Mouse (Mus musculus) liver, embryonic 16.5 days (tissue): ENCODE results near the gene Clasp1. TPM values are rescaled to one million over a fixed set of nuclear protein-coding genes. Genes with fewer than 3 reads are reported as not detected.

Experiments used
- ATAC-seq: fragments of 200-750 bp; cut with Nextera tagmentation; 2 replicates; pipeline ENCODE4 v1.8.0; 2017; ENCODE audit warnings: low read depth, mild to moderate bottlenecking, moderate number of reproducible peaks, moderate library complexity
- H3K27ac ChIP-seq: fragments of 300-500 bp; sonication (generic); 2 replicates; pipeline ENCODE4 v1.5.1; 2014; ENCODE audit warnings: mild to moderate bottlenecking, low read length
- H3K27me3 ChIP-seq: fragments of 300-500 bp; sonication (generic); 2 replicates; pipeline ENCODE4 v1.6.1; 2014; ENCODE audit warnings: low read depth, low read length, mixed read lengths; ENCODE audit not compliant: control insufficient read depth, insufficient read depth
- H3K36me3 ChIP-seq: fragments of 300-500 bp; sonication (generic); 2 replicates; pipeline ENCODE4 v1.6.1; 2014; ENCODE audit warnings: mild to moderate bottlenecking; ENCODE audit not compliant: control insufficient read depth, insufficient read depth
- H3K4me1 ChIP-seq: fragments of 300-500 bp; sonication (generic); 2 replicates; pipeline ENCODE4 v1.6.1; 2014; ENCODE audit warnings: low read depth, low read length, mixed read lengths; ENCODE audit not compliant: control insufficient read depth
- H3K4me2 ChIP-seq: fragments of 300-500 bp; sonication (generic); 2 replicates; pipeline ENCODE4 v1.6.1; 2014; ENCODE audit warnings: low read depth, low read length, mixed read lengths
- H3K4me3 ChIP-seq: fragments of 300-500 bp; sonication (generic); 2 replicates; pipeline ENCODE4 v1.5.1; 2014; ENCODE audit warnings: low read depth, mild to moderate bottlenecking, low read length
- H3K9ac ChIP-seq: fragments of 300-500 bp; sonication (generic); 2 replicates; pipeline ENCODE4 v1.6.1; 2014; ENCODE audit warnings: low read depth, low read length
- H3K9me3 ChIP-seq: fragments of 300-500 bp; sonication (generic); replicated peaks from 2 replicates; pipeline ENCODE4 v1.6.1; 2016; ENCODE audit warnings: low read length; ENCODE audit not compliant: control insufficient read depth
- WGBS: fragments of 180-500 bp; shearing (Covaris S2); extraction: QIAGEN DNeasy Blood & Tissue Kit; methylation state at CpG from one replicate; pipeline ENCODE4 v1.1.7; 2014; ENCODE audit not compliant: insufficient replicate concordance; 5-methylcytosine and 5-hydroxymethylcytosine counted together
- polyA plus RNA-seq: library from polyadenylated mRNA; unstranded; fragments of >200 nt; fragmentation: Nextera tagmentation; extraction: Ambion mirVana; gene quantifications from 2 replicates; pipeline ENCODE4 v1.2.1, GENCODE M21; 2015

Gene Clasp1
- polyA plus RNA-seq, 1 experiment from 2014 or later: 11.2 TPM

GRCm38 (mm10) chr1:118399625-118400310 lies 10.9 kb downstream of the Clasp1 start:
- 52% methylated on average over 8 of the region's 8 CpGs for WGBS
- Histone ChIP-seq H3K4me3 (no peak overlapping the region), H3K9ac (no peak overlapping the region), H3K27ac (no peak overlapping the region), H3K9me3 (no peaks in the 10 kb centered on the region), H3K27me3 (no peaks in the 10 kb centered on the region), H3K4me2 (no peak overlapping the region), H3K36me3 (no peaks in the 10 kb centered on the region), H3K4me1 (peaks cover 12% of the 10 kb centered on the region)
- ATAC-seq: no peak

GRCm38 (mm10) chr1:118401991-118402390 lies 13.1 kb downstream of the Clasp1 start:
- ATAC-seq: no peak
- Histone ChIP-seq H3K4me3 (no peak overlapping the region), H3K36me3 (no peaks in the 10 kb centered on the region), H3K9me3 (no peaks in the 10 kb centered on the region), H3K9ac (no peak overlapping the region), H3K27me3 (no peaks in the 10 kb centered on the region), H3K4me1 (peaks cover 12% of the 10 kb centered on the region), H3K4me2 (no peak overlapping the region), H3K27ac (no peak overlapping the region)
- WGBS: 87% methylated on average over 4 of the region's 4 CpGs

- Histone ChIP-seq H3K4me2 (no peak overlapping the region), H3K4me1 (peaks cover 12% of the 10 kb centered on the region), H3K9ac (no peak overlapping the region), H3K27ac (no peak overlapping the region), H3K27me3 (no peaks in the 10 kb centered on the region), H3K4me3 (no peak overlapping the region), H3K9me3 (no peaks in the 10 kb centered on the region), H3K36me3 (no peaks in the 10 kb centered on the region)
- no peak for ATAC-seq
- WGBS: 66% methylated on average over 8 of the region's 8 CpGs
These were observed 13.7 kb downstream of the Clasp1 start for GRCm38 (mm10) chr1:118402556-118402955.

GRCm38 (mm10) chr1:118402966-118403365 lies 14.1 kb downstream of the Clasp1 start:
- WGBS: 78% methylated on average over 6 of the region's 6 CpGs
- Histone ChIP-seq H3K9me3 (no peaks in the 10 kb centered on the region), H3K4me3 (no peak overlapping the region), H3K4me2 (no peak overlapping the region), H3K27ac (no peak overlapping the region), H3K4me1 (peaks cover 9% of the 10 kb centered on the region), H3K36me3 (no peaks in the 10 kb centered on the region), H3K27me3 (no peaks in the 10 kb centered on the region), H3K9ac (no peak overlapping the region)
- ATAC-seq: peak; percentile 21; the same call in 1 of the 2 replicates

DNA sequence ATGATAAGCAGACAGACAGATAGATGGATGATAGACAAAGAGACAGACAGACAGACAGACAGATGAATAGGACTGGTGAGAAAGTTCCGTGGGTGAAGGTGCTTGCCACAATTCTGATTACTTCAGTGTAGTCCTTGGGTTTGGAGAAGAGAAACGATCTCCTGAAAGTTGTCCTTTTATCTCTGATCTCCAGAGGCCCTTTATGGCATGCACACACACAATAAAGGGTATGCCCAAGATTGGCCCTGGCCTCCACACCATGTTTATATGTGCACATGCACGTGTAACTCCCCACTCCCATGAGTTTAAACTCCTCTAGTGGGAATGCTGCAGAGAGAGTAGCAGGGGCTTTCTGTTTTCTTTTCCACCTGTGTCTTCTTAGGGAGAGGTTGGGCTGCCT lies 14.6 kb downstream of the Clasp1 start:
- H3K27ac ChIP-seq: no peak overlapping the region
- H3K9me3 ChIP-seq: no peaks in the 10 kb centered on the region
- no peak overlapping the region for H3K4me2 ChIP-seq
- no peaks in the 10 kb centered on the region for H3K36me3 ChIP-seq
- H3K4me3 ChIP-seq: no peak overlapping the region
- H3K4me1 ChIP-seq: peaks cover 8% of the 10 kb centered on the region
- no peak overlapping the region for H3K9ac ChIP-seq
- WGBS: 31% methylated on average over 3 of the region's 3 CpGs
- no peaks in the 10 kb centered on the region for H3K27me3 ChIP-seq
- ATAC-seq: no peak; the same call in 1 of the 2 replicates

GRCm38 (mm10) chr1:118407586-118408250 lies 18.9 kb downstream of the Clasp1 start:
- WGBS: 74% methylated on average over 7 of the region's 7 CpGs
- Histone ChIP-seq H3K36me3 (no peaks in the 10 kb centered on the region), H3K9me3 (no peaks in the 10 kb centered on the region), H3K9ac (no peak overlapping the region), H3K4me1 (peaks cover 9% of the 10 kb centered on the region), H3K27me3 (no peaks in the 10 kb centered on the region), H3K27ac (no peak overlapping the region), H3K4me2 (no peak overlapping the region), H3K4me3 (no peak overlapping the region)
- ATAC-seq: no peak

- Histone ChIP-seq H3K27ac (no peak overlapping the region), H3K4me3 (no peak overlapping the region), H3K9me3 (no peaks in the 10 kb centered on the region), H3K36me3 (no peaks in the 10 kb centered on the region), H3K4me2 (no peak overlapping the region), H3K27me3 (no peaks in the 10 kb centered on the region), H3K9ac (no peak overlapping the region), H3K4me1 (peaks cover 12% of the 10 kb centered on the region)
- ATAC-seq: no peak
- WGBS: 83% methylated on average over 4 of the region's 4 CpGs
These were observed 20.4 kb downstream of the Clasp1 start for GRCm38 (mm10) chr1:118409249-118409648.

DNA sequence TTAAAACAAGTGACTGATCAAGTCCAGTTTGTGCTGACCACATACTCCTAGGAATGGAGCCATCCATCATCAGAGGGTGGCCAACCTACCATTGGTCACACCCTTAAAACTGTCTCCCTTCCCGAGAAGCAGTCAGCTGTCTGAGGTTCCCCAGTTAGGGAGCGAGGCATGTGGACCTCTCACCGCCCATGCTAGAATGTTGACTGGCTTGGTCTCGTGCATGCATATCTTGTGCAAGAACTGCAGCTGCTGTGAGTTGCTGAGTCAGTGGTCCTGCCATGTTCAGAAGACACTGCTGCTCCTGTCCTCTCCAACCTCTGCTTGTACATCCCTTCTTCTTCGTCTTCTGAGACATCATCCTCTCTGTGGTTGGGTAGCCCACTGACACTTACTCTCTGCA lies 22.0 kb downstream of the Clasp1 start:
- Histone ChIP-seq H3K4me3 (no peak overlapping the region), H3K9me3 (no peaks in the 10 kb centered on the region), H3K4me2 (no peak overlapping the region), H3K4me1 (peaks cover 13% of the 10 kb centered on the region), H3K36me3 (no peaks in the 10 kb centered on the region), H3K27me3 (no peaks in the 10 kb centered on the region), H3K9ac (no peak overlapping the region), H3K27ac (no peak overlapping the region)
- ATAC-seq: no peak
- WGBS: 58% methylated on average over 5 of the region's 5 CpGs

- no peaks in the 10 kb centered on the region for H3K27me3 ChIP-seq
- peak overlapping the region; percentile 28; the same call in 1 of the 2 replicates for H3K4me2 ChIP-seq
- no peaks in the 10 kb centered on the region for H3K9me3 ChIP-seq
- peaks cover 30% of the 10 kb centered on the region for H3K4me1 ChIP-seq
- H3K27ac ChIP-seq: peak overlapping the region; percentile 58; the same call in 1 of the 2 replicates
- no peak overlapping the region for H3K9ac ChIP-seq
- peak; percentile 53 for ATAC-seq
- 20% methylated on average over 2 of the region's 2 CpGs for WGBS
- H3K4me3 ChIP-seq: no peak overlapping the region
- H3K36me3 ChIP-seq: no peaks in the 10 kb centered on the region
These were observed 24.3 kb downstream of the Clasp1 start for GRCm38 (mm10) chr1:118413169-118413568.
